Mouse (Mus musculus): ENCODE data around the gene Arl3. TPM values are rescaled to one million over a fixed set of nuclear protein-coding genes. Genes with fewer than 3 reads are reported as not detected.

The Arl3 gene
- total and polyA plus RNA-seq, 2 experiments from 2014 or later = 98.1 to 202 TPM

DNA sequence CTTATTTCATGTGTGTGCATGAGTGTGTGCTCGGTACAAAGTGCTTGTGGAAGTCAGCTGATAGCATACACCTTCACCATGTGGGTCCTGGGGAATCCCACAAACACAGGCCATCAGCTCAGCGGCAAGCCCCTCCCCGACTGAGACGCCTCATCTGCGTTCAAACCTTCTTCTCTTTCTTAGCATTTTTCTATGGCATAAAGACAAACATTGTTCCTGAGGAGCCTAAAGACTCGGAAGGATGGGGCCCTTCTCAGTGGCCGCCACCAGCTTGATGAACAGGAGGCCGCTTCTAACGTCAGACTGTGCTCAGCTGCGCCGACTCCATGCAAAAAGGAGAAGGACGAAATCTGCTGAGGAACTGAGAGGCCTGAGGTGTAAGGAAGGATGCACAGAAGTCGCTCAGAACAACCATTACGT, 8.9 kb downstream of the Arl3 start:
- Histone ChIP-seq H3K36me3 (ENCODE audit: insufficient read depth) (no peaks in the 10 kb centered on the region; the same call in 1 of the 2 replicates), H3K4me2 (ENCODE audit: low read depth) (no peak overlapping the region)

DNA sequence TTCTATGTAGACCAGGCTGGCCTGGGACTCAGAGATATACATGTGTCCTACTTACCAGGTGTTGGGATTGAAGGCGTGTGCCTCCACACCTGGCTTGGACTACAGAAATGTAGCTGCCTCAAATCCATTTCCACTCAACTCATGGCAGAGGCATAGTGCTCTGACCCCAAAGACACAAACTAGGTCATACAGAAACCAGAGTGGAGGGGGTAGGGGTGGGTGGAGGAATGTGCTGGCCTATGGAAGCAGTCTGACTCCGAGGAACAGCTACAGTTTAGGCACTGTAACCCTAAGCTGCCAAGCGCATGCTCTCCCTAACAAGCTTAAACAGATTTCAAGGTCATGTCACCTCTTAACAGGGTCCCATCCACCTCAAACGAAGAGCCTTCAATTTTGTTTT, 9.4 kb downstream of the Arl3 start:
- DNase-seq (no peak), ATAC-seq (no peak)
- no peak overlapping the region for H3K4me2 ChIP-seq (ENCODE audit: low read depth)
- no peaks in the 10 kb centered on the region for H3K9me3 ChIP-seq (ENCODE audit: low read length)
- no peak for TF ChIP-seq CTCF (IDR thresholded peaks at IDR 0.05; ENCODE audit: low read depth)
- H3K9ac ChIP-seq = no peak overlapping the region
- H3K36me3 ChIP-seq (ENCODE audit: insufficient read depth) = no peaks in the 10 kb centered on the region; the same call in 1 of the 2 replicates
- no peak overlapping the region for H3K4me3 ChIP-seq (ENCODE audit: low read depth, low read length)
- H3K27me3 ChIP-seq (ENCODE audit: insufficient read depth, low read length) = no peaks in the 10 kb centered on the region
- 0 out of 2 replicates have a peak, but pooled peaks cover 3% of the 10 kb centered on the region for H3K4me1 ChIP-seq (ENCODE audit: insufficient read depth)
- WGBS = 79% methylated on average over 4 of the region's 4 CpGs
- H3K27ac ChIP-seq (ENCODE audit: low read depth, low read length) = no peak overlapping the region

More for the DNA sequence above, 8.9 kb downstream of the Arl3 start:
- H3K27ac ChIP-seq (ENCODE audit: low read depth, low read length) = no peak overlapping the region
- H3K4me1 ChIP-seq (ENCODE audit: insufficient read depth) = 0 out of 2 replicates have a peak, but pooled peaks cover 3% of the 10 kb centered on the region
- ATAC-seq (no peak), DNase-seq (no peak)
- no peak for TF ChIP-seq CTCF (IDR thresholded peaks at IDR 0.05; ENCODE audit: low read depth)
- no peaks in the 10 kb centered on the region for H3K9me3 ChIP-seq (ENCODE audit: low read length)
- H3K9ac ChIP-seq = no peak overlapping the region
- no peaks in the 10 kb centered on the region for H3K27me3 ChIP-seq (ENCODE audit: insufficient read depth, low read length)
- WGBS = 64% methylated on average over 14 of the region's 14 CpGs
- H3K4me3 ChIP-seq (ENCODE audit: low read depth, low read length) = no peak overlapping the region

DNA sequence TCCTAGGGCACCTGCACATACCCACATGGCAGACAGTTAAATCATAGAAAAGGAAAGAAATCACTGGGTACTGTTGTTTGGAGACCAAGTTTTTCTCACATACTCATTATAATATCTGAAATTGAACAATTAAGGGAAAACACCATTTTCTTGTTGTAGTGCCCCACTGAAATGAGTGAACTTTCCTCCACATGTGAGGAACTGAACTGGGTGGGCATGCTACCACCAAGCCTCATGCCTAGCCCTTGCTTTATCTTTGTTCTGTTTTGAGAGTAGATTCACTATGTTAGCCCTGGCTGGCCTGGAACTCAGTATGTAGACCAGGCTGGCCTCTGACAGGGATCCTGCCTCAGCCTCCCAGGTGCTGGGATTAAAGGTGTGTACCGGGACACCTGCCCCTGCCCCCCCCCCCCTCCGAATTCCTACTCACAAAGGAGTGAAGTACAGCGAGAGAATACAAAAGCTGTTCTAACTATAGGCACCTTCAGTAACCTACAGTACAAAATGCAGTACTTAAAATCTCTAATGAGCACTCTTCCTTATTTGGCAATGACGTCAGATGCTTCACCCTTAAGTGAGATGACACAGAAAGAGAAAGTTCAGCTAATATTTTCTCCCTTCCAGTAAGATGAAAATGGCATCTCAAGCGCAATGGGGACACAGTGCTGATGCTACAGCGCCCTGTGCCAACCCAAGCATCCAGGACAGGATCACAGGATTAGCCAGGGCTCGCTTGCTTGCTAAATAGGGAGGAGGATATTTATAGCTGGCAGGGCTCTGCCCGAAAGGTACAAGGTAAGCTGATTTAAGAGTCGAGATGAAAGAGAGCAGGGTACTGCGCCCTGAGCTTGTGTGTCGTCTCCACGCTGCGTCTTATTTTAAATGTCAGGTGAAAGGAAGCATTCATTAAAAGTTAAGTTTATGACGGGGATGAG, 10.2 kb downstream of the Arl3 start:
- WGBS = 82% methylated on average over 14 of the region's 14 CpGs
- Histone ChIP-seq H3K27ac (ENCODE audit: low read depth, low read length) (peak overlapping the region; percentile 36), H3K9me3 (ENCODE audit: low read length) (no peaks in the 10 kb centered on the region), H3K4me1 (ENCODE audit: insufficient read depth) (0 out of 2 replicates have a peak, but pooled peaks cover 3% of the 10 kb centered on the region), H3K36me3 (ENCODE audit: insufficient read depth) (peaks cover 4% of the 10 kb centered on the region; the same call in 1 of the 2 replicates), H3K27me3 (ENCODE audit: insufficient read depth, low read length) (no peaks in the 10 kb centered on the region), H3K4me2 (ENCODE audit: low read depth) (no peak overlapping the region), H3K4me3 (ENCODE audit: low read depth, low read length) (no peak overlapping the region), H3K9ac (no peak overlapping the region)
- no peak for DNase-seq
- ATAC-seq = no peak
- TF ChIP-seq CTCF (IDR thresholded peaks at IDR 0.05; ENCODE audit: low read depth) = no peak

GRCm38 (mm10) chr19:46562132-46562531, 10.9 kb downstream of the Arl3 start:
- no peak overlapping the region for H3K9ac ChIP-seq
- H3K4me3 ChIP-seq (ENCODE audit: low read depth, low read length) = no peak overlapping the region
- H3K4me1 ChIP-seq (ENCODE audit: insufficient read depth) = 0 out of 2 replicates have a peak, but pooled peaks cover 3% of the 10 kb centered on the region
- H3K27me3 ChIP-seq (ENCODE audit: insufficient read depth, low read length) = no peaks in the 10 kb centered on the region
- 28% methylated on average over 1 of the region's 1 CpGs for WGBS
- no peak overlapping the region for H3K4me2 ChIP-seq (ENCODE audit: low read depth)
- DNase-seq = peak; percentile 80
- peak; percentile 81 for TF ChIP-seq CTCF (IDR thresholded peaks at IDR 0.05; ENCODE audit: low read depth)
- peak overlapping the region; percentile 36; the same call in 1 of the 2 replicates for H3K27ac ChIP-seq (ENCODE audit: low read depth, low read length)
- H3K36me3 ChIP-seq (ENCODE audit: insufficient read depth) = peaks cover 9% of the 10 kb centered on the region; the same call in 1 of the 2 replicates
- peak; percentile 55 for ATAC-seq
- H3K9me3 ChIP-seq (ENCODE audit: low read length) = no peaks in the 10 kb centered on the region

DNA sequence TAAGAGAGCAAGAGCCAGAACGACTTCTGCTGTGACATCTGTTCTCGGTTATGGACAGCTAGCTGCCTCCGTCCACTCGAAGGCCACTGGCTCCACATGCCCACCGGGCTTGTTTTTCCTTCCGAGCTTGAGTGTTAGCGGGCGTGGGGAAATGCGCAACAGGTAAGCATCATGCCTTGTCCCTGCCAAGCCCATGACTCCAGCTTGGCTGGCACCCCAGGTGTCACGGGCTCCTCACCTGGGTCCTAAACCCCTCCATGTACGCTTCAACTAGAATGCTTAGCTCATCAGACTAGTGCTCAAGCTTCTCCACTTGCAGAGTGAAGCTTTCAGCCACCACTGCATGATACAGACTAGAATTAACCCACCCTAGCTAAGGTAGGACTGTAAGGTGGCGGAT, 14.4 kb downstream of the Arl3 start:
- DNase-seq (peak; percentile 17), ATAC-seq (no peak)
- no peaks in the 10 kb centered on the region for H3K9me3 ChIP-seq (ENCODE audit: low read length)
- TF ChIP-seq CTCF (IDR thresholded peaks at IDR 0.05; ENCODE audit: low read depth) = no peak
- no peaks in the 10 kb centered on the region for H3K27me3 ChIP-seq (ENCODE audit: insufficient read depth, low read length)
- H3K4me1 ChIP-seq (ENCODE audit: insufficient read depth) = 0 out of 2 replicates have a peak, but pooled peaks cover 3% of the 10 kb centered on the region
- no peak overlapping the region for H3K9ac ChIP-seq
- 64% methylated on average over 12 of the region's 12 CpGs for WGBS
- no peak overlapping the region for H3K4me2 ChIP-seq (ENCODE audit: low read depth)
- no peak overlapping the region for H3K4me3 ChIP-seq (ENCODE audit: low read depth, low read length)
- H3K36me3 ChIP-seq (ENCODE audit: insufficient read depth) = peaks cover 30% of the 10 kb centered on the region
- H3K27ac ChIP-seq (ENCODE audit: low read depth, low read length) = no peak overlapping the region

- peaks cover 30% of the 10 kb centered on the region for H3K36me3 ChIP-seq (ENCODE audit: insufficient read depth)
- H3K9ac ChIP-seq = no peak overlapping the region
- no peak overlapping the region for H3K4me3 ChIP-seq (ENCODE audit: low read depth, low read length)
- H3K27me3 ChIP-seq (ENCODE audit: insufficient read depth, low read length) = no peaks in the 10 kb centered on the region
- no peak overlapping the region for H3K27ac ChIP-seq (ENCODE audit: low read depth, low read length)
- 0 out of 2 replicates have a peak, but pooled peaks cover 5% of the 10 kb centered on the region for H3K4me1 ChIP-seq (ENCODE audit: insufficient read depth)
- WGBS = 81% methylated on average over 8 of the region's 8 CpGs
- no peak for TF ChIP-seq CTCF (IDR thresholded peaks at IDR 0.05; ENCODE audit: low read depth)
- no peak for ATAC-seq
- no peaks in the 10 kb centered on the region for H3K9me3 ChIP-seq (ENCODE audit: low read length)
- no peak overlapping the region for H3K4me2 ChIP-seq (ENCODE audit: low read depth)
- DNase-seq = no peak
These were observed 15.0 kb downstream of the Arl3 start for GRCm38 (mm10) chr19:46558009-46558408.

- Histone ChIP-seq H3K9ac (no peak overlapping the region), H3K27ac (ENCODE audit: low read depth, low read length) (peak overlapping the region; percentile 21; the same call in 1 of the 2 replicates), H3K27me3 (ENCODE audit: insufficient read depth, low read length) (no peaks in the 10 kb centered on the region), H3K36me3 (ENCODE audit: insufficient read depth) (peaks cover 57% of the 10 kb centered on the region), H3K4me3 (ENCODE audit: low read depth, low read length) (no peak overlapping the region), H3K9me3 (ENCODE audit: low read length) (no peaks in the 10 kb centered on the region), H3K4me1 (ENCODE audit: insufficient read depth) (0 out of 2 replicates have a peak, but pooled peaks cover 2% of the 10 kb centered on the region), H3K4me2 (ENCODE audit: low read depth) (no peak overlapping the region)
- peak; percentile 81 for ATAC-seq
- no peak for TF ChIP-seq CTCF (IDR thresholded peaks at IDR 0.05; ENCODE audit: low read depth)
- DNase-seq = peak; percentile 85
- WGBS = 36% methylated on average over 11 of the region's 11 CpGs
These were observed 19.4 kb downstream of the Arl3 start for GRCm38 (mm10) chr19:46553541-46553955.

All from forebrain, postnatal 0 days (tissue).